Comparison of ENCODE assay signal across 21 mouse cellular contexts in the genomic region with DNA sequence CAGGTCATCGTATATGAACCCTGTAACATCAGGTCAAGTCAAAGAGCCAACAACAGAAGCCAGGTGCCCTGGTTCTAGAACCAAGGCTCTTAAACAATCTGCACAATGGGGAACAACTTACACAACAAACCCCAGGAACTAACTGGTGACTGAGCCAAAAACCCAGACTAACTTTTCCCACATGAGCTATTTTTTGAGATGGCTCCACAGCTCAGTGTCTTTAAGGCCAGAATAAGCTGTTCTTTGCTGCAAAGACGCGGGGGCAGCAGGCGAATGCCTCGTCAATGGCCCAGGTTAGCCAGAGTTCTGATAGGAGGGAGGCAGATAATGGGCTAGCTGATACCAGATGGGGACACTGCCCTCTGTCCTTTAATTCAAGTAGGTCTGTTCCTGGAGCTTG.
"Had no signal": no experiment of that assay in that cellular context is flagged by ENCODE, and none has a peak within 500 bp of the region (broad histone marks: within the 10 kb centered on the region; RNA-seq: fewer than 3 reads in every experiment).

No protein-coding gene starts in this region.

- H3K27me3 ChIP-seq: heart, embryonic 13.5 days; heart, embryonic 15.5 days; hindbrain, embryonic 12.5 days; intestine, embryonic 15.5 days; limb, embryonic 12.5 days; liver, embryonic 13.5 days had no signal

- H3K27ac ChIP-seq: heart, embryonic 13.5 days; heart, embryonic 15.5 days; hindbrain, embryonic 12.5 days; hindbrain, embryonic 14.5 days; intestine, embryonic 15.5 days; layer of hippocampus, adult 2 months; left cerebral cortex, adult 2 months; limb, embryonic 10.5 days; limb, embryonic 12.5 days; liver, embryonic 13.5 days had no signal

- DNase-seq: gastrocnemius, postnatal 14 days; gastrocnemius, postnatal 36 days; heart, adult 18-20 months; heart, postnatal 14 days; heart, postnatal 36 days; kidney, adult 18-20 months; kidney, adult 8-10 months; kidney, postnatal 10 days; kidney, postnatal 25 days; kidney, postnatal 4 days; liver; liver, embryonic 13.5 days had no signal

- H3K36me3 ChIP-seq: heart, embryonic 13.5 days; heart, embryonic 15.5 days; hindbrain, embryonic 12.5 days; intestine, embryonic 15.5 days; limb, embryonic 10.5 days; limb, embryonic 12.5 days; liver, embryonic 13.5 days had no signal

- H3K9me3 ChIP-seq: heart, embryonic 13.5 days; heart, embryonic 15.5 days; hindbrain, embryonic 12.5 days; intestine, embryonic 15.5 days; limb, embryonic 10.5 days; limb, embryonic 12.5 days had no signal

- H3K4me1 ChIP-seq: heart, embryonic 13.5 days; heart, embryonic 15.5 days; hindbrain, embryonic 12.5 days; intestine, embryonic 15.5 days; limb, embryonic 12.5 days; liver, embryonic 13.5 days had no signal

- H3K4me3 ChIP-seq: heart, embryonic 13.5 days; heart, embryonic 15.5 days; hindbrain, embryonic 12.5 days; intestine, embryonic 15.5 days; layer of hippocampus, adult 2 months; left cerebral cortex, adult 2 months; limb, embryonic 10.5 days; limb, embryonic 12.5 days; liver, embryonic 13.5 days had no signal
